Mouse (Mus musculus) cerebellum, adult (tissue): ENCODE results near the gene Calml4.
"Not testable (repeated sequence)": the region's sequence is repeated elsewhere in the genome, so short reads cannot be mapped to it uniquely, and the experiment has no call there.

Experiments used
- ATAC-seq: cut with Nextera tagmentation; 2 replicates; pipeline ENCODE4 v1.9.2; 2017; ENCODE audit warnings: mild to moderate bottlenecking, moderate library complexity, mixed read lengths; ENCODE audit not compliant: insufficient number of reproducible peaks, low FRiP score, low TSS enrichment

Gene Calml4

DNA sequence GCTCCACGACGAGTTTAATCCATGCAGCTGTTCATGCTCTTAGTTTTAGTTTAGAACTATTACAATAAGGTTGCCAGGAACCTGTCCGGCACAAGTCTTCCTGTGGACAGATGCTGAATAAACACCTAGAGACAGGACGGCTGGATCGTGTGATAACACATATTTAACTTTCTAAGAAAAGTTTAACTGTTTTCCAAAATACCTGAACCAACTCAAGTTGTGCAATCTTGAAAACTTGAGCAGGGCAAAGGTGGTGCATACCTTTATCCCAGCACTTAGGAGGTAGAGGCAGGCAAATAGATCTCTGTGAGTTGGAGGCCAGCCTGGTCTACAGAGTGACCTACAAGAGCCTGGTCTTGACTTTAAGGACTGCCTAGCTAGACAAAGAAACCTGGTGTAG is 23.0 kb upstream of the Calml4 start:
- no peak for ATAC-seq

DNA sequence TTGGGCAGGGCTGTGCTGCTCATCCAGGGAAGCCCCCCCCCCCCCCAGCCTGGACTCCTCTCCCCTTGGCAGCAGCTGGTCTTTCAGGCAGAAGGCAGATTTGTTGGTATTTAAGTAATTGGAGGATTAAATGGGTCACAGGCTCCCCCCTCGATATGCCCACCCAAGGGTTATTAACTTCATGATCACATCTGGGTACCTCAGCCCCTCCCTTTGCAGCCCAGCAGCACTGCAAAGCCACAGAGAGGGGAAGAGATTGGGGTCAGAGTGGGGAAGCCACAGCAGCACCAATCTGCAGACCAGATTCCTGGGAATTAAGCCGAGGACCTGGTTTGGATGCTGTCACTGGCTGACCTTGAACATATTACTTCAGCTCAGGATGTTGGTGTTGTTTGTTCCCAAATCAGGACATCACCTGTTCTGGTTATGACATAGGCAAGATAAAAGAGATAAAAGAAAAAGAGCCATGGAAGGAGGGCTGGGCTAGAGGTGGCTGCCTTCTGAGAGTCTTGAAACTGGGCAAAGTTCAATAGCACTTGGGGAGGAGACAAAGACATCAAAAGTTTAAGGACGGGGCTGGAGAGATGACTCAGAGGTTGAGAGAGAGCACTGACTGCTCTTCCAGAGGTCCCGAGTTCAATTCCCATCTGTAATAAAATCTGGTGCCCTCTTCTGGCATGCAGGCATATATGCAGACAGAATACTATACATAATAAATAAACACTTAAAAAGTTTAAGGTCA is 22.0 kb upstream of the Calml4 start:
- no peak for ATAC-seq

DNA sequence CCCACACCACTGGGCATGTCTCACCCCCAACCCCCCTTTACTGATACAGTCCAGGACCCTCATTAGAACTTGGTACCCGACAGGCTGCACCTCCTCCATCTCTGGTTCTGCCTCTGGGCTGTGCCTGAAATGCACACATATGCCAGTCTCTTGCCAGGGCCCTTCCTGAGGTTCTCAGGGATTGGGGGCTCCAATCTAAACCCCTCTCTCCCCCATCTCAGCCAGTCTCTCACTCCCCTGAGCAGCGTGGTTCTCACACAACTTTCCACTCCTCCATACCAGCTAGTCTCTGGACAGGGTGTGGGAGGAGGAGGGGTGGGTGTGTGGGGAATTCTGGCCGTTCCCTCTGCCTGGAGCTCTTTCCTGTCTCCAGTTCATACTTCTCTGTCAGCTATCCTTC is 20.3 kb upstream of the Calml4 start:
- ATAC-seq, result no peak

DNA sequence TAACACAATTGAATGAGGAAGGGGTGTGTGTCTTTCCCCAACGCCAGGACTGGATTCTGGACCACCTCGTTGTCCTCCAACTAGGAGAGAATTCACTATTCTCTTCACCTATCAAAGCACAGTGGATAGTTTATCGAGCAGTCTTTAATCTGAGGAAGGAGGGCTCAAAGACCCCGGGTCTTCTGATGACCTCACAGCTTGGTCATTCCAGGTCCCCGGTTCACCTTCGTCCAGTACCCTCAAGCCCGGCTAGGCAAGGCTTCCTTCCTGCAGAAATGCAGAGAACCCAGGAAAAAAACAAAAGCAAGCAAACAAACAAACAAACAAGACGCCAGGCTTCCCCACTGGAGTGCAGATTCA is 19.8 kb upstream of the Calml4 start:
- ATAC-seq, result peak; percentile 28; the same call in 1 of the 2 replicates

DNA sequence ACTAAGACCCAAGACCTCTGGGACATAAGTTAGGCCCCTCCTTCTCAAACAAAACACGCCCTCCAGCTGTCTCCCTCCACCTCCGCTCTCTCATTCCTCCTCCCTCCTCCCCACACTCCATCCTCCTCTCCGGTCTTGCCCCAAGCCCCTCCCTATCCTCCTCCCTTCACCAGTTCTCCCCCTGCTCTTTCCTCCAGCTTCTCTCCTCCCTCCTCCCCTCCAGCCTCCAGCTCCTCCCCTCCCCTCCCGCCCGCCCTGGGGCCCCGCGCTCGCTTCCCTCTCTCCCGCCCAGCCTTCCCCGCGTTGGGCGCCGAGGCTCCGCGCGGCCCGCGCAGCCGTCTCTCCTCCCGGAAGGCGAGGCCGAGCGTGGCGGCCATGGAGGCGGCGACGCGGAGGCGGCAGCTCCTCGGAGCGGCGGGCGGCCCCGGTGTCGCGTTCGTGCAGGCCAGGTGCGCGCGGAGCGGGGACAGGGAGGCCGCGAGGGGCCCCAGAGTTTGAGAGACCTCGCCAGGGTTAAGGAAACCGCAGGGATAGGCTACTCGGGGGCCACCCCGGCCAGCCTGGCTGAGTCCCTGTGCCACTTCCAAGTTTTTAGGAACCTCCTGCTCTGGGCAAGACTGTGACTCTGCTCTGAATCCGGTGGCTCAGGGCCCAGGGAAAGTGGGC is 19.2 kb upstream of the Calml4 start, which contains the start of gene Cln6:
Cln6 (plus strand) TSS at position 280 of the 666 bp plus-strand sequence.
- ATAC-seq, result peak; percentile 72

DNA sequence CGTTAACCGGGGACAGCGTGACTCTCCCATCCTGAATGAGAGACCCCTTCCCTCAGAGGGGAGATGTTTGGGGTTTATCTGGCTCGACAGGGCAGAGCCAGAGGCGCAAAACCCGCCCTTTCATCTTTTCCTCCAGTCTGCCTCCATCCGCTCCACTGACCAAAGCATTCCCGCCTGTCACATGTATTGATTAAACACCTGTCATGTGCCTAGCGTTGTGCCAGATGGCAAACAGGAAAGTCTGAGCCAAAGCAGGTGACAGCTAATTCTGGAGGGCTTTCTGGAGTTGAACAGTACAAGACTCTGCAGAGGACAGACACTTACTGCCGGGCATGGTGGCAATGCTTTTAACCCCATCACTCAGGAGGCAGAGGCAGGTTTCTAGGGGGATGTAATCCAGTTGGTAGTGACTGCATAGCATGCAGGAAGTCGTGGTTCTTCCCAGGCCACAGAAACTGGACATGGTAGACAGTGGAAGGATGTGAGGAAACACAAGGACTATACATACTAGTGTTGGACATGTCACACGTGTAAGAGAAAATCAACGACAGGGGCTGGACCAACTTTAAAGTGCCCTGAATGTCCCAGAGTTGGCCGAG is 18.6 kb upstream of the Calml4 start:
- peak; percentile 9; the same call in 1 of the 2 replicates for ATAC-seq

DNA sequence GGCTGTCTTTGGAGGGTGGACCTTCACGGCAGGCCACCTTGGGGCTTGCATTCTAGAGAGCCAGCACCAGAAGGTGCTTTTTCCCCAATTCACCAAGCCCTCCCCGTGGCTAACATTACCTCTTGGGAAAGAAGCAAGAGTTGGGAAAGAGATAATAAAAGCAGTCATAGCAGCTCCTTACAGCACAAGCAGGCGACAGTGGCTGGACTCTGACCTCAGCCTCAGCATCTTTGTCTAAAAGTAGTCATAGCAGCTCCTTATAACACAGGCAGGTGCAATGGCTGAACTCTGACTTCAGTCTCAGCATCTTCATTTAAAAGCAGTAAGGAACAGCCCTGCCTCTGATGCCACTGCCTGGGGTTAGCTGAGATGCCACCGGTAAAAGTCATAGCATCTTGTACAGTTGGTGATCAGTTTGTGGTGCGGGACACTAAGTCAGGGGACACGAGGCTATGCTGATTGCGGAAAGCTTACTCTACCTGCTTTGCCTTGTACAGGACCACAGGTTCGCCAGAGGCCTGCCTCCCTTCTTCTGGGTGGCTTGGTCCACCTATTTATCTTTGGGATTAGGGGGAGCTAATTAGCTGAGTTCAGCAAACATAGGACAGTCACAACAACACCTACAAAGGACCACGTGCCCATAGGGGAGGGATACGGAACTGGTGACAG is 14.4 kb upstream of the Calml4 start:
- ATAC-seq, result no peak

DNA sequence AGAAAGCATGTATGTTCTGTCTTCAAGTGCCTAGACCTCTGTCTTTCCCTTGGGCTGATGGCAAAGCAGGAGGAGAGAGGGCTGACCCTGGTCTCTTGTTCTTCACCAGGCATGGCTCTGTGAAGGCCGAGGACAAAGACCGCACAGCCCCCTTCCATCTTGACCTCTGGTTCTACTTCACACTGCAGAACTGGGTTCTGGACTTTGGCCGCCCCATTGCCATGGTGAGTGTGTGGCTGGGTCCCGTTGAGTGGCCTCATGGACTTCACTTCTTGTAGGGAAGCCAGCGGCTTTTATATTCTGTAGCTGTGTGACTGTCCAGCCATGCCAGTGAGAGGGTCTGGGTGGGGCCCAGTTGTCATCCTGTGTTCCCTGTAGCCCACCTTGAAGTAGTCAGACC is 13.4 kb upstream of the Calml4 start:
- ATAC-seq, result no peak

DNA sequence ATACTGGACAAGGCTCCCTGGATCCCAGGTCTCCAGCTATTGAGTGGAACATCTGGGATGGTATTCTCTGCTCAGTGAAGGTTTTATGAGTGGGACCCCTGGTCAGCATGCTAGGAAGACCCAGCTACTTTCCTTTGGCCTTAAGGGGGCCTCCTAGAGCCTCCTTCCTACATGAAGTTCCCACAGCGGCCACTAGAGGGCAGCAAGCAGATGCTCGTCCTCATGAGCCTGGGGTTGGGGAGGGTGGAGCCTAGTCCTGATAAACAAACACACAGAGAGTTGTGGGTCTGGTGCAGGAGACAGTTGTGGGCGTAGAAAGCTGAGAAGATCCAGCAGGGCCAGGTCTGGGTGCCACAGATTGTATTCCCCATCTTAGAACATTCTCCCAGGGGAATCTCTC is 10.2 kb upstream of the Calml4 start:
- peak; percentile 73; the same call in 1 of the 2 replicates for ATAC-seq

DNA sequence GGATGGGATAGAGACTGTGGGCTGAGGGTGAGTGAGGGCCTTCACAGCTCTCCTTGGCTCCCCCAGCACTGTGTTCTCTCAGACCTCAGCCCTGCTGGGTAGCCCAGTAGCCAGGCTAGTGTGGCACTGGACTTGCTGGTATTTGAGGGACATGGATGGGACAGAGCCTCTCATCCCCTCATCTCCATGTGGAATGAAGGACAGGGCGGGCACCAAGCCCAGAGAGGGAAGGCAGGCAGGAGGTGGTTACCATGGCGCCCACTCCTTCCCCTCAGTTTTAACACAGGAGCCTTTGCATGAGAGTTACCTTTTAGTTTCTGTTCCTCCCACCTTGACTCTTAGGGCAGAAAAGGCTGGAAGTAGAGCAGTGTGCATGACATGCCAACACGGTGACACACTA is 9.2 kb upstream of the Calml4 start:
- no peak for ATAC-seq

DNA sequence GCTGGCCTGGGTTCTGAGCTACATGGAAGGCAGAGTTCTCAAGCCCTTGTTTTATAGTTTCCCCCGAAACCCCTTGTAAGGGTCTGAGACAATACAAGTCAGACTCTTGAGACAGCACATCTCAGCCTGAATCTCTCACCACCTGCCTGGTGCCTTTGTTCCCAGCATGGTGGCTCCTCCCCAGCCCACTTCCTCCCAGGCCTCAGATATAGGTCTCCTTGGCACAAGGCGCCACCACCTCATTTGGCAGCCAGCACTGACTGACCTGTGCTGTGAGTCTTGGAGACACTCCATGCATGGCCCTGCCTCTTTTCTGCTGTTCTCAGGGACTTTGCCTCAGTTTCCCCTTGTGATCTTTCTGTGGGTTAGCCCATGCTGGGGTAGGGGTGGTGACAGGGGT is 6.3 kb upstream of the Calml4 start:
- ATAC-seq, result no peak

DNA sequence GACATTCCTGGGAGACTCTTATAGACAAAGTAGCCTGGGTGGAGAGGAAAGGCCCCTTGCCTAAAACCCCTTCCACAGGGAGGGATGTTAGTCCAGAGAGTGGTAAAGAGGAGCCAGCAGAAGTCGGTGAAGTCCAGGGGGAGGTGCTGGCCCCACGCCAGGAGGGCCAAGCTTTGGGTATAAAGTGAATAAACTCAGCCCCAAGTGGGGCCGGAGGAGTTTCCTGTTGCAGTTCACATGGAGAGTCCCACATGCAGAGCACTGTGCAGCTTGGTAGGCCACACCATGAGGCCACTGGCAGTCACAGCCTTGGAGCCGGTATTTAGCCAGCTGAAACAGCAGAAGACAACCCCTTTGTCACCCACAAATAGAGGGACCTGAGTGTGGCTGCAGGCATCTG is 3.4 kb upstream of the Calml4 start:
- no peak for ATAC-seq

DNA sequence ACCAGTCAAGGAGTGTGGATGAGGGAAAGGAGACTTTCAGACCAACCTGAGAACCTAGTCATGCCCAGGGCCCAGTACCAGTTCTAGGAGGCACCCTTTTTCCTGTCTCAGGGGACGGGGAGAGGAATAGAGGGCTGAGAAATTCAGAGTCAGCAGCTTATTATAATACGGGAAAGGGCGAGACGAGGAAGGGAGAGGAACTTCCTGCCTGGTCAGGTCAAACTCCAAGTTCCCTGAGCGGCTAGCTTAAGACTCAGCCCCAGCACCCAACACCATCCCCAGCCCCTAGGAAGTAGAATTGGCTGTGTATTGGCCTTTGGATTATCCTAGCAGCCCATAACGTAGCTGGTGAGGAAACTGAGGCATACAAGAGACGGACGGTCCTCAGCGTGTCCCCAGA is 664 bp upstream of the Calml4 start:
- ATAC-seq, result no peak

DNA sequence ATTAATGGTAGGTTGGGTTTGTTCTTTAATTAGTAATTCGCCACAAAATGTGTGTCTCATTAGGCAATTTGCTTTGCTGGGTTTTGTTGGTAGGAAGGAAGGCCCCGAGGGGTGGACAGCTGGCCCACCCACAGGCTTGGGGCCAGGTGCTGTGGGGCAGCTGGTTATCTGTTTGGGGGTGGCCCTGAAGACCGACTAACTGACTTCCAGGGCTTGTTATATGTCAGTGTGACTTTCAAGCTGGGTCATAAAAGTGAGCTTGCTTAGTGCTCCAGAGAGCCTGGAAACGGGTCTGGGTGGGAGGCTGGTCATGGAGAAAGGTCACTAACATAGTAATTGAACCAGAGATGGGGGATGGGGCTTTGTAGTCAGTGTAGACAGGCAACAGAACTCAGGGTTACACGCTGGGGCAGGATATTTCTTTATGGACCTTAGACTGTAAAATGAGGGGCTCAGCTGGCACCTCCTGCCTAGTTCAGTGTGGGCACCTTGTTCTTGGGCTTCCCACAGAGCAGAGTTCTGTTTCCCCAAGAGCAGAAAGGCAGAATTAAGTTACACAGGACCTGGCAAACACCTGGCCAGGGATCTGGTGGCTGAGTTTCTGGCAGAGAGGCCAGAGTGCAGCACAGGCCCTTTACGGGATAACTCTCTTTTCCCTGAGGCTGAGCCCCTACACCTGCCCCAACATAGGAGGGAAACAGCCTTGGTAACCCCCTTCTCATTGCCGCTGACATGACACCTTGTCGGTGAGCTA is 563 bp downstream of the Calml4 start:
- no peak for ATAC-seq

DNA sequence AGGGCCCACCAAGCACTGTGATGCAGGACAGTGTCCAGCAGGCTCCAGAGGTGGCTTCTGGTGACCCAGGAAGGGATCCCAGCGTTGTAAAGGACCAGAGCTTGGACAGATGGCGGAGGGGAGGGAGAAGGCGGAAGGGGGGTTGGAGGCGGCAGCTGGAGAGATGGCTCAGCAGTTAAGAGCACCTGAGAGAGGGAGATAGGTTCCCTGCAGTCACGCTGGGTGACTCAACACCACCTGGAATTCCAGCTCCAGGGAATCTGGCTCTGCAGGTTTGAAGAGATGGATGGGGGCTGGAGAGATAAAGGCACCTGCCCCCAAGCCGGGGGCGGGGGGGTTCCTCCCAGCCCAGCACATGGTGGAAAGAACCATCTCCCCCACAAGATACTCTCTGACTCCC is 2.2 kb downstream of the Calml4 start:
- not testable (repeated sequence) for ATAC-seq

DNA sequence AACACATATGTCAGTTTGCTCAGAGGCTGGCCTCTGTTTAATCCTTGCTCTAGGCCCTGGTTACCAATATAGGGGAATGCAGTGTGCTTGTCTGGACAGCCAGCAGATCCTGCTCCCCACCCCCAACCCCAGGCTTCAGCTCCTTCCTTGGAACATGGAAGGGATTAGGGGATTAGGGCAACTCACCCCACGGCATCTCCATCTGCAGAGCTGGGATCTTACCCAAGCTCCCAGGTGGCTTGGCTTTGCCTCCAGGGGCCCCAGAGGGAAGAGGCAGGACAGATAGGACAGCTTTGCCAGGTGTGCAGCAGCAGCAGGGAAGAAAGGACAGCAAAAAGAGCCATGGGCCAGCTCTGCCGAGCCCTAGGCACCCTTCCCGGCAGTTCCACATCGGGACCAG is 3.0 kb downstream of the Calml4 start:
- no peak for ATAC-seq

DNA sequence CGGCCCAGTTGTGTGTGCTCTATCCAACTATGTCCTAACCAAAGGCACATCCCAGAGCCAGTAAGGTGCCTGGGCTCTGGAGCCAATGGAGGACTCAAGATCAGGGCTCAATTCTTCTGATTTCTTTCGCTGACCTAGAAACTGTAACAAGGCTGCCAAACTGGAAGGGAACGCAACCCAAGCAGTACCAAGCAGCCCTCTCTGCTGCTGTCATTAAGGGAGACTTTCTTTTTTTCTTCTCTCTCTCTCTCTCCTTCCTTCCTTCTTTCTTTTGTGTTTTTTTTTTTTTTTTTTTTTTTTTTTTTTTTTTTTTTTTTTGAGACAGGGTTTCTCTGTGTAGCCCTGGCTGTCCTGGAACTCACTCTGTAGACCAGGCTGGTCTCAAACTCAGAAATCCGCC is 11.4 kb downstream of the Calml4 start:
- ATAC-seq, result not testable (repeated sequence)

DNA sequence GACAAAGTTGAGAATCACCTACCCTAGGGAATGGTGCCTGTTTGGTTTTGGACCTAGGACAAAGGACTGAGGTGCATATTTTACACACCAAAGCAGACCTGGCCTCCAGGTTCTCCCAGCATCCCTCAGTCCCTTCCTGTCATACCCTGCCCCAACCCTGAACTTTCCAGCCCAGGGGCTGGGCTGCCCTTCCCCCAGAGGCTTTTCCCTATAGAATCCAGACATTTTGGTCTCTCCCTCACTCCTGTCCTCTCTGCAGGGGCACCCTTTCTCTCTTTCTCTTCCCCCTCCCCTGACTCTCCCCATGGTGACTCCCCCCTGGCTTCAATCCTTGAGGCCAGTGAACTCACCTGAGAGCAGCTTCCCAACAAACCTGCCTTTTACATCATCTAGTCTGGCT is 12.8 kb downstream of the Calml4 start:
- ATAC-seq, result no peak

DNA sequence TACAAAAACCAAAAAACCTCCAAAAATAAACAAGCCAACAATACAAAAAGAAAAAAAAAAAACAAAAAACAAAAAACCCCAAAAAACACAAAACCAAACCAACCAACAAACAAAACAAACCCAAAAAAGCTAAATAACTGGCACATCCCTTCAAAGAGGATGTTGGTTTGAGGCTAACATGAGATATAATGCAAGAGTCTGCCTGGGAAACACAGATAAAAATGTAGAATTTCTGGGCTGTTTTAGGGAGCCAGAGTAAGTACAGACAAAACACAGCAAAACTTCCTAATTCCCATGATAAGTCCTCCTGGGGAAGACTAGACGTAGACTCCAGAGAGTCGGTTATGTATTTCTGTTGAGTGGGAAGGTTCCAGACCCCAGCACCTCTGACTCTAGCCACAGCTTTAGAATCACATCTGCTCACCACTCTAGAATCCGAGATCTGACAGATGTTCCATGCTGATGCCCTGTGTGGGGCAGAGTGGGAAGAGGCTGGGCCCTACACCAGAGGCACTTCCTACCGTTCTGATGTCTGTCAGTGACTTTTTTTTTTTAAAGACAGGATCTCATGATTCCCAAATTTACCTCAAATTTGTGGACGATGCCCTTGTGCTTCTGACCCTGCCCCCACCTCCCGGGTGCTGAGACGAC is 19.2 kb downstream of the Calml4 start:
- no peak for ATAC-seq

DNA sequence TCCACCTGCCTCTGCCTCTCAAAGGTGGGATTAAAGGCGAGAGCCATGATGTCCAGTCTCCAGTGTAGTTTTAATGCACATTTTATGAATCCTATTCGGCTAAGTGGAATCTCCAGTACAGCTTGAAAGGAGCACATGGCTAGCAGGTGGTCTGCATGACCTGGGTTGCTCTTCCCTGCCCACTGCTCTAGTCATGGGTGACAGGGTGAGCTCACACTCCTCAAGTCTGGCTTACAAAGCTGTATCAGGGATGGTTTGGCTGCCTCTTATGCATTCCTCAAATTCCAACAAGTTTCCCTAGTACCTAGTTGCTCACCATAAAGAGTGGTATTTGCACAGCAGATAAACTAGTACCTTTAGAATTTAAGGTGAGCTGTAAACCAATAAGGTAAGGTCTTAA is 19.9 kb downstream of the Calml4 start:
- no peak for ATAC-seq
